Mouse (Mus musculus) midbrain, embryonic 16.5 days (tissue): ENCODE data around the gene Swt1. TPM values are rescaled to one million over a fixed set of nuclear protein-coding genes. Genes with fewer than 3 reads are reported as not detected.

Experiments used
- ATAC-seq: fragments of 200-750 bp; cut with Nextera tagmentation; 2 replicates; pipeline ENCODE4 v1.8.0; 2017; ENCODE audit warnings: moderate TSS enrichment
- H3K27ac ChIP-seq: fragments of 300-500 bp; sonication (generic); 2 replicates; pipeline ENCODE4 v1.5.1; 2014; ENCODE audit warnings: mild to moderate bottlenecking, low read length, mixed read lengths
- H3K27me3 ChIP-seq: fragments of 300-500 bp; sonication (generic); 2 replicates; pipeline ENCODE4 v1.6.1; 2014; ENCODE audit warnings: low read depth, low read length, mixed read lengths; ENCODE audit not compliant: control insufficient read depth, insufficient read depth
- H3K36me3 ChIP-seq: fragments of 300-500 bp; sonication (generic); 2 replicates; pipeline ENCODE4 v1.6.1; 2014; ENCODE audit warnings: mild to moderate bottlenecking, low read length, moderate library complexity, mixed read lengths; ENCODE audit not compliant: control insufficient read depth, insufficient read depth
- H3K4me1 ChIP-seq: fragments of 300-500 bp; sonication (generic); 2 replicates; pipeline ENCODE4 v1.6.1; 2014; ENCODE audit warnings: mild to moderate bottlenecking, low read length, mixed read lengths; ENCODE audit not compliant: control insufficient read depth, insufficient read depth
- H3K4me2 ChIP-seq: fragments of 300-500 bp; sonication (generic); 2 replicates; pipeline ENCODE4 v1.6.1; 2014; ENCODE audit warnings: mild to moderate bottlenecking, low read length, mixed read lengths
- H3K4me3 ChIP-seq: fragments of 300-500 bp; sonication (generic); 2 replicates; pipeline ENCODE4 v1.5.1; 2014; ENCODE audit warnings: low read depth, mild to moderate bottlenecking, low read length, moderate library complexity, mixed read lengths
- H3K9ac ChIP-seq: fragments of 300-500 bp; sonication (generic); 2 replicates; pipeline ENCODE4 v1.6.1; 2014; ENCODE audit warnings: low read depth, low read length, mixed read lengths
- H3K9me3 ChIP-seq: fragments of 300-500 bp; sonication (generic); replicated peaks from 2 replicates; pipeline ENCODE4 v1.6.1; 2014; ENCODE audit warnings: mild to moderate bottlenecking, low read length, mixed read lengths; ENCODE audit not compliant: control insufficient read depth, poor library complexity, severe bottlenecking
- WGBS: fragments of 180-500 bp; shearing (Covaris S2); extraction: QIAGEN DNeasy Blood & Tissue Kit; methylation state at CpG from one replicate; pipeline ENCODE4 v1.1.7; 2014; 5-methylcytosine and 5-hydroxymethylcytosine counted together
- polyA plus RNA-seq: library from polyadenylated mRNA; unstranded; fragments of >200 nt; fragmentation: Nextera tagmentation; extraction: Ambion mirVana; gene quantifications from 2 replicates; pipeline ENCODE4 v1.2.1, GENCODE M21; 2015

Gene Swt1
- polyA plus RNA-seq, 1 experiment from 2014 or later: 12.9 TPM

- Histone ChIP-seq H3K4me2 (no peak overlapping the region), H3K9me3 (no peaks in the 10 kb centered on the region), H3K27ac (no peak overlapping the region), H3K4me1 (peaks cover 17% of the 10 kb centered on the region), H3K9ac (no peak overlapping the region), H3K4me3 (no peak overlapping the region), H3K27me3 (no peaks in the 10 kb centered on the region), H3K36me3 (no peaks in the 10 kb centered on the region)
- no peak for ATAC-seq
- 77% methylated on average over 8 of the region's 8 CpGs for WGBS
These were observed 86.8 kb downstream of the Swt1 start for GRCm38 (mm10) chr1:151341321-151342044.

GRCm38 (mm10) chr1:151338941-151339340 is 89.3 kb downstream of the Swt1 start:
- no peaks in the 10 kb centered on the region for H3K9me3 ChIP-seq
- H3K27ac ChIP-seq: no peak overlapping the region
- H3K36me3 ChIP-seq: no peaks in the 10 kb centered on the region
- H3K4me3 ChIP-seq: no peak overlapping the region
- peaks cover 10% of the 10 kb centered on the region for H3K4me1 ChIP-seq
- no peak overlapping the region for H3K4me2 ChIP-seq
- 43% methylated on average over 2 of the region's 2 CpGs for WGBS
- H3K9ac ChIP-seq: no peak overlapping the region
- H3K27me3 ChIP-seq: no peaks in the 10 kb centered on the region
- no peak for ATAC-seq

DNA sequence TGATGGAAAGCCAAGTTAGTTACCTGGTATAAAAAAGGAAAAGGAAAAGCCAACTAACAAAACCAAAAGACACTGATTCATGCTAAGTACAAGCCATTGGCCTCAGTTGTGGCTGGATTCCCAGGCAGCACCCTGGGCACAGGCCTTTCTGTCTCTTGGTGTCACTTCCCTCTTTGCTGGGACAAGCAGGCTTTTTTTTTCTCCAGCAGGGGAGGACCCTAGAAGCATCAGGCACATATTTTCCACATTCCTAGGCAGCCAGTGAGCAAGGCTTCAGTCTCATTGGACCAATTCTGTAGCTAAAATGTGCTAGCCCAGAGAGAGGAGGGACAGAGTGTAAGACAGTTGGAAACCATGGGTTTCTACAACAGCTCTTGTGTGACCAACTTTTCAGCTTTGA is 90.0 kb downstream of the Swt1 start:
- H3K9me3 ChIP-seq: no peaks in the 10 kb centered on the region
- ATAC-seq: no peak
- no peak overlapping the region for H3K4me2 ChIP-seq
- no peaks in the 10 kb centered on the region for H3K36me3 ChIP-seq
- no peak overlapping the region for H3K27ac ChIP-seq
- no peak overlapping the region for H3K4me3 ChIP-seq
- no peak overlapping the region for H3K9ac ChIP-seq
- no peaks in the 10 kb centered on the region for H3K27me3 ChIP-seq
- H3K4me1 ChIP-seq: peaks cover 5% of the 10 kb centered on the region

DNA sequence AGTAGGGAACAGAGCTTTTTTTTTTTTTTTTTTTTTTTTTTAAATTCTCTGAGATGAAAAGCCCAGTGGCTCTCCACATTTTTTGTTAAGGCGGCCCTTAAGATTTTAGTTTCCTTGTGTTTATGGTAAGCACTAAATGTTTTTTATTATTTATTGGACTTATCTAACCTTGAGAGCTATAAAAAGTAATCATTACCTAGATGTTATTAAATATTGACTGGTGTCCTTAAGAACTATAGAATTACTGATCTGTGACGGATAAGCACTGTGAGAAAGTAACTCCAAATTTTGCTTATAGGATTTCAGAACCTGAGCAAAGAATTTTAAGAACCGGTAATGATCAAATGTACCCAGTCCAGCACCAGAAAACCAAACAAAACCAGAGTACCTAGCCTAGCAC is 95.4 kb downstream of the Swt1 start:
- no peak overlapping the region for H3K9ac ChIP-seq
- no peaks in the 10 kb centered on the region for H3K27me3 ChIP-seq
- no peak overlapping the region for H3K4me3 ChIP-seq
- no peak overlapping the region for H3K27ac ChIP-seq
- no peaks in the 10 kb centered on the region for H3K36me3 ChIP-seq
- no peaks in the 10 kb centered on the region for H3K9me3 ChIP-seq
- no peaks in the 10 kb centered on the region for H3K4me1 ChIP-seq
- 97% methylated on average over 3 of the region's 3 CpGs for WGBS
- no peak for ATAC-seq
- no peak overlapping the region for H3K4me2 ChIP-seq

DNA sequence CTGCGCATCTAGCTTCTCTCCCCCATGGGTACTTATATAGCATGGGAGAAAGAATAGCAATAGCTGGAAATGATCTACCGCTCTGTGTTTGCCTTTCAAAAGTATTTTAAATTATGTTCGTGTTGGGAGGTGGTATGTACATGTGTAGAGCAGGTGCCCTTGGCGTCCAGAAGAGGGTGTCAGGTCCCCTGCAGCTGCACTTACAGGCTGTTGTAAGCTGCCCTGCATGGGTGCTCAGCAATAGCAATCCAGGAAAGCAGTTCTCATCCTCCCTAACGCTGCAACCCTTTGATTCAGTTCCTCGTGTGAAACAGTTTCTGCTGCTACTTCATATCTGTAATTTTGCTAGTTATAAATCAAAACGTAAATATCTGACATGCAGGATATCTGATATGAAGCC is 98.7 kb downstream of the Swt1 start:
- WGBS: 78% methylated on average over 7 of the region's 7 CpGs

GRCm38 (mm10) chr1:151328341-151329097 is 99.7 kb downstream of the Swt1 start:
- no peak for ATAC-seq
- Histone ChIP-seq H3K36me3 (no peaks in the 10 kb centered on the region), H3K4me2 (no peak overlapping the region), H3K4me3 (no peak overlapping the region), H3K27me3 (no peaks in the 10 kb centered on the region), H3K9ac (no peak overlapping the region), H3K9me3 (no peaks in the 10 kb centered on the region), H3K4me1 (no peaks in the 10 kb centered on the region), H3K27ac (no peak overlapping the region)
- WGBS: 92% methylated on average over 14 of the region's 14 CpGs

More for the DNA sequence above, 98.7 kb downstream of the Swt1 start:
- Histone ChIP-seq H3K27me3 (no peaks in the 10 kb centered on the region), H3K9ac (no peak overlapping the region), H3K27ac (no peak overlapping the region), H3K4me2 (no peak overlapping the region), H3K9me3 (no peaks in the 10 kb centered on the region), H3K4me3 (no peak overlapping the region), H3K4me1 (no peaks in the 10 kb centered on the region), H3K36me3 (no peaks in the 10 kb centered on the region)
- ATAC-seq: no peak

DNA sequence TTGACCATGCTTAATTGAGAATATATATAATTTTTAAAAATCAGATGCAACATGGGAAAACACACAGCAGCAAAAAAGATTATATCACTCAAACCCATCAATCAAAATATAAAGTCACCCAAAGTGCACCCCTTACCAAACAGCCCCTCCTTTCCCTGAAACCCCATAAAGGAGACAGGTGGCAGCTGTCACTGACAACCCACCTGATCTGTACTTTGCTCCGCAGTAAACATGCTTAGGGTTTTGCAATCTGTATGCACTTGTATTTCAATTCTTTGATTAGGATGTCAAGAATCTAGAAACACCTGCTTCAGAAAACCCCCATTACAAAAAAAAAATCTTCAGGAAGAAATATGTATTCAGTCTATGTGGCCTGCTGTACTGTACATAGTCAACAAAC is 102.9 kb downstream of the Swt1 start:
- Histone ChIP-seq H3K4me1 (no peaks in the 10 kb centered on the region), H3K9me3 (no peaks in the 10 kb centered on the region), H3K27me3 (no peaks in the 10 kb centered on the region), H3K36me3 (no peaks in the 10 kb centered on the region), H3K9ac (no peak overlapping the region), H3K4me3 (no peak overlapping the region), H3K27ac (no peak overlapping the region), H3K4me2 (no peak overlapping the region)
- WGBS: 95% methylated on average over 1 of the region's 1 CpGs
- ATAC-seq: no peak

DNA sequence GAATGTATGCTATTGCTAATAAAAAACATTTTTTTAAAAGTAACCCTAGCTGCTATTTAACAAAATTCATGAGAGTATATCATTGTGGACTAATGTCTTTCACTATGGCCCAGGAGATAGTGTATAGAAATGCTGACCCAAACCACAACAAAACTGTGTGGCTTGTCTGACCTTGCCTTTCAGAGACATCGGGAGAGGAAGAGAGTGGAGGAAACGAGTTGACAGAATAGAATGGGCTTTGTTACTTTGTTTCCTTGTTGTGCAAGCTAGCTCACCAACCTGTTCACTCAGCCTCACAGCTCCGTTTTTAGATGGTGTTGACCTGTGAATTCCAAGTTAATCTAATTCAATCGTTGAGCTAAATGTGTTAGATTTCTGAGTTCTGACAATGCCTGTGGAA is 107.8 kb downstream of the Swt1 start:
- H3K27me3 ChIP-seq: no peaks in the 10 kb centered on the region
- H3K9me3 ChIP-seq: no peaks in the 10 kb centered on the region
- no peak overlapping the region for H3K9ac ChIP-seq
- H3K4me1 ChIP-seq: no peaks in the 10 kb centered on the region
- H3K27ac ChIP-seq: no peak overlapping the region
- 74% methylated on average over 4 of the region's 4 CpGs for WGBS
- no peak overlapping the region for H3K4me3 ChIP-seq
- no peak for ATAC-seq
- no peak overlapping the region for H3K4me2 ChIP-seq
- no peaks in the 10 kb centered on the region for H3K36me3 ChIP-seq

DNA sequence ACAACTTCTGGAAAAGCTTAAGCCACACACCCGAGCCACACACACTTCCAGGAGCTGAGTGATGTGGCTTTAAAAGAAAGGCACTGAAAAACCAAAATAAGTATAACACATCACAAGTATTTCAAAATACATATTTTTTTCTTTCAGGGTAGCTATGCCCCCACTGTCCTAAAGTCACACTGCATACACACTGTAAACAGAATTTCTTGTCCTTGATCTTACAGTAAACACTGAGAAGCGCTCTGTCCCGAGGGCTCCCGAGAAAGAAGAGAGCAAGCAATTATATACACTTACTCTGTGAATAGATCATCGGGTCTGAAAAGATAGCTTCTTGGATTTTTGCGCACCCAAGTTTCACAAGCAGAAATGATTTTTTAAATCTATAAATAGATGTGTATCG is 109.0 kb downstream of the Swt1 start:
- 83% methylated on average over 7 of the region's 7 CpGs for WGBS
- Histone ChIP-seq H3K27me3 (no peaks in the 10 kb centered on the region), H3K9me3 (no peaks in the 10 kb centered on the region), H3K4me1 (no peaks in the 10 kb centered on the region), H3K9ac (no peak overlapping the region), H3K4me2 (no peak overlapping the region), H3K4me3 (no peak overlapping the region), H3K27ac (no peak overlapping the region), H3K36me3 (no peaks in the 10 kb centered on the region)
- ATAC-seq: no peak
